Mouse (Mus musculus): ENCODE data around the gene Asb17. TPM values are rescaled to one million over a fixed set of nuclear protein-coding genes. Genes with fewer than 3 reads are reported as not detected.

Asb17 gene
- polyA plus RNA-seq, 1 experiment from 2014 or later = 0.09 TPM

- H3K27me3 ChIP-seq (ENCODE audit: control insufficient read depth, insufficient read depth, low read depth, low read length) = no peaks in the 10 kb centered on the region
- WGBS = 44% methylated on average over 3 of the region's 3 CpGs
- no peak overlapping the region for H3K4me3 ChIP-seq (ENCODE audit: low read length)
- no peak for ATAC-seq (ENCODE audit: low read depth)
- peaks cover 37% of the 10 kb centered on the region for H3K36me3 ChIP-seq (ENCODE audit: control insufficient read depth, insufficient read depth, low read length)
- no peak overlapping the region for H3K9ac ChIP-seq (ENCODE audit: low read length)
- no peak overlapping the region for H3K27ac ChIP-seq (ENCODE audit: low read length)
- H3K4me1 ChIP-seq (replicated peaks; ENCODE audit: control insufficient read depth, insufficient read depth, low read length) = no peaks in the 10 kb centered on the region
- no peak overlapping the region for H3K4me2 ChIP-seq (ENCODE audit: low read depth, low read length)
- no peaks in the 10 kb centered on the region for H3K9me3 ChIP-seq (ENCODE audit: control insufficient read depth, low read length)
Observed at GRCm38 (mm10) chr3:153902595-153902994, 58.6 kb downstream of the Asb17 start.

GRCm38 (mm10) chr3:153904586-153904985 is 60.6 kb downstream of the Asb17 start:
- Histone ChIP-seq H3K27me3 (ENCODE audit: control insufficient read depth, insufficient read depth, low read depth, low read length) (no peaks in the 10 kb centered on the region), H3K36me3 (ENCODE audit: control insufficient read depth, insufficient read depth, low read length) (peaks cover 54% of the 10 kb centered on the region), H3K9me3 (ENCODE audit: control insufficient read depth, low read length) (no peaks in the 10 kb centered on the region), H3K9ac (ENCODE audit: low read length) (no peak overlapping the region), H3K4me2 (ENCODE audit: low read depth, low read length) (no peak overlapping the region), H3K4me3 (ENCODE audit: low read length) (no peak overlapping the region), H3K27ac (ENCODE audit: low read length) (no peak overlapping the region), H3K4me1 (replicated peaks; ENCODE audit: control insufficient read depth, insufficient read depth, low read length) (peaks cover 1% of the 10 kb centered on the region; the same call in 1 of the 2 replicates)
- peak; percentile 66 for ATAC-seq (ENCODE audit: low read depth)
- 56% methylated on average over 6 of the region's 6 CpGs for WGBS

Other genes starting within 250 kb of the Asb17 start
- 28.4 and 33.8 TPM in 2 replicates for gene St6galnac3, start 119.0 kb upstream of the Asb17 start, polyA plus RNA-seq (2015; fragmentation: Nextera tagmentation; extraction: Ambion mirVana)
- 0.06 and 0.08 TPM in 2 replicates for gene Msh4, start 61.9 kb downstream of the Asb17 start, polyA plus RNA-seq (2015; fragmentation: Nextera tagmentation; extraction: Ambion mirVana)
- gene Rabggtb, start 68.8 kb downstream of the Asb17 start, polyA plus RNA-seq (2015; fragmentation: Nextera tagmentation; extraction: Ambion mirVana) = 45.7 and 46.4 TPM in 2 replicates
- gene Acadm, start 100.4 kb downstream of the Asb17 start, polyA plus RNA-seq (2015; fragmentation: Nextera tagmentation; extraction: Ambion mirVana) = 72.6 and 72.7 TPM in 2 replicates
- gene Slc44a5, start 129.2 kb downstream of the Asb17 start, polyA plus RNA-seq (2015; fragmentation: Nextera tagmentation; extraction: Ambion mirVana) = 0.24 and 0.39 TPM in 2 replicates